Mouse (Mus musculus) hindbrain, embryonic 13.5 days (tissue): ENCODE measurements around the gene Lamb2. TPM values are rescaled to one million over a fixed set of nuclear protein-coding genes. Genes with fewer than 3 reads are reported as not detected.

Experiments
- ATAC-seq: fragments of 200-750 bp; cut with Nextera tagmentation; 2 replicates; pipeline ENCODE4 v1.8.0; 2017; ENCODE audit warnings: moderate TSS enrichment; ENCODE audit not compliant: low FRiP score
- H3K27ac ChIP-seq: fragments of 300-500 bp; sonication (generic); 2 replicates; pipeline ENCODE4 v1.5.1; 2015; ENCODE audit warnings: inconsistent platforms, mild to moderate bottlenecking, moderate library complexity
- H3K27me3 ChIP-seq: fragments of 300-500 bp; sonication (generic); 2 replicates; pipeline ENCODE4 v1.6.1; 2015; ENCODE audit warnings: mild to moderate bottlenecking, inconsistent platforms
- H3K36me3 ChIP-seq: fragments of 300-500 bp; sonication (generic); 2 replicates; pipeline ENCODE4 v1.6.1; 2015; ENCODE audit warnings: mild to moderate bottlenecking, inconsistent platforms
- H3K4me1 ChIP-seq: fragments of 300-500 bp; sonication (generic); replicated peaks from 2 replicates; pipeline ENCODE4 v1.6.1; 2015; ENCODE audit warnings: inconsistent platforms
- H3K4me2 ChIP-seq: fragments of 300-500 bp; sonication (generic); 2 replicates; pipeline ENCODE4 v1.6.1; 2015; ENCODE audit warnings: inconsistent platforms, mild to moderate bottlenecking, moderate library complexity
- H3K4me3 ChIP-seq: fragments of 300-500 bp; sonication (generic); 2 replicates; pipeline ENCODE4 v1.5.1; 2015; ENCODE audit warnings: mild to moderate bottlenecking, inconsistent platforms
- H3K9ac ChIP-seq: fragments of 300-500 bp; sonication (generic); 2 replicates; pipeline ENCODE4 v1.6.1; 2015; ENCODE audit warnings: mild to moderate bottlenecking, inconsistent platforms
- H3K9me3 ChIP-seq: fragments of 300-500 bp; sonication (generic); 2 replicates; pipeline ENCODE4 v1.6.1; 2016; ENCODE audit warnings: inconsistent platforms
- WGBS: fragments of 180-500 bp; shearing (Covaris S2); methylation state at CpG from one replicate; pipeline ENCODE4 v1.1.7; 2015; 5-methylcytosine and 5-hydroxymethylcytosine counted together
- polyA plus RNA-seq: library from polyadenylated mRNA; unstranded; fragments of >200 nt; fragmentation: Nextera tagmentation; extraction: Ambion mirVana; gene quantifications from 2 replicates; pipeline ENCODE4 v1.2.1, GENCODE M21; 2015

Lamb2 gene
- polyA plus RNA-seq, 1 experiment from 2014 or later = 21.6 TPM

- Histone ChIP-seq H3K27ac (no peak overlapping the region), H3K27me3 (0 out of 2 replicates have a peak, but pooled peaks cover 3% of the 10 kb centered on the region), H3K9me3 (no peaks in the 10 kb centered on the region), H3K36me3 (peaks cover 55% of the 10 kb centered on the region), H3K4me3 (no peak overlapping the region), H3K4me2 (no peak overlapping the region), H3K9ac (no peak overlapping the region), H3K4me1 (peaks cover 21% of the 10 kb centered on the region)
- WGBS = 98% methylated on average over 9 of the region's 9 CpGs
- ATAC-seq = no peak
Measured at GRCm38 (mm10) chr9:108463713-108464112, 15.8 kb upstream of the Lamb2 start.

GRCm38 (mm10) chr9:108466219-108466618 lies 13.3 kb upstream of the Lamb2 start:
- peaks cover 13% of the 10 kb centered on the region for H3K4me1 ChIP-seq
- WGBS = 97% methylated on average over 2 of the region's 2 CpGs

GRCm38 (mm10) chr9:108469430-108469829 lies 10.1 kb upstream of the Lamb2 start:
- H3K4me2 ChIP-seq = no peak overlapping the region
- H3K4me3 ChIP-seq = no peak overlapping the region
- no peaks in the 10 kb centered on the region for H3K4me1 ChIP-seq
- 81% methylated on average over 5 of the region's 5 CpGs for WGBS
- no peaks in the 10 kb centered on the region for H3K9me3 ChIP-seq
- H3K27me3 ChIP-seq = no peaks in the 10 kb centered on the region
- no peak overlapping the region for H3K27ac ChIP-seq
- ATAC-seq = no peak
- peaks cover 37% of the 10 kb centered on the region for H3K36me3 ChIP-seq
- no peak overlapping the region for H3K9ac ChIP-seq

More at GRCm38 (mm10) chr9:108466219-108466618, 13.3 kb upstream of the Lamb2 start:
- Histone ChIP-seq H3K36me3 (peaks cover 55% of the 10 kb centered on the region), H3K9me3 (no peaks in the 10 kb centered on the region), H3K4me3 (no peak overlapping the region), H3K4me2 (no peak overlapping the region), H3K9ac (no peak overlapping the region), H3K27me3 (no peaks in the 10 kb centered on the region), H3K27ac (no peak overlapping the region)
- no peak for ATAC-seq

GRCm38 (mm10) chr9:108469845-108470244 lies 9.7 kb upstream of the Lamb2 start:
- H3K9ac ChIP-seq = no peak overlapping the region
- H3K36me3 ChIP-seq = peaks cover 33% of the 10 kb centered on the region
- WGBS = 74% methylated on average over 4 of the region's 4 CpGs
- no peaks in the 10 kb centered on the region for H3K27me3 ChIP-seq
- H3K4me3 ChIP-seq = no peak overlapping the region
- H3K4me2 ChIP-seq = no peak overlapping the region
- H3K27ac ChIP-seq = no peak overlapping the region
- no peaks in the 10 kb centered on the region for H3K4me1 ChIP-seq
- H3K9me3 ChIP-seq = no peaks in the 10 kb centered on the region
- ATAC-seq = no peak

GRCm38 (mm10) chr9:108474528-108474927 lies 5.0 kb upstream of the Lamb2 start:
- H3K4me2 ChIP-seq = no peak overlapping the region
- H3K4me1 ChIP-seq = peaks cover 11% of the 10 kb centered on the region
- 100% methylated on average over 1 of the region's 1 CpGs for WGBS
- no peaks in the 10 kb centered on the region for H3K9me3 ChIP-seq
- H3K36me3 ChIP-seq = no peaks in the 10 kb centered on the region
- H3K9ac ChIP-seq = no peak overlapping the region
- no peaks in the 10 kb centered on the region for H3K27me3 ChIP-seq
- H3K27ac ChIP-seq = no peak overlapping the region
- no peak overlapping the region for H3K4me3 ChIP-seq
- no peak for ATAC-seq

- H3K4me3 ChIP-seq = peak overlapping the region; percentile 34
- ATAC-seq = peak; percentile 78; the same call in 1 of the 2 replicates
- peak overlapping the region; percentile 55 for H3K4me2 ChIP-seq
- peaks cover 23% of the 10 kb centered on the region for H3K4me1 ChIP-seq
- under 1% methylated on average over 20 of the region's 20 CpGs for WGBS
- H3K27ac ChIP-seq = peak overlapping the region; percentile 31; the same call in 1 of the 2 replicates
- H3K9ac ChIP-seq = peak overlapping the region; percentile 53; the same call in 1 of the 2 replicates
- H3K27me3 ChIP-seq = no peaks in the 10 kb centered on the region
- H3K9me3 ChIP-seq = no peaks in the 10 kb centered on the region
- no peaks in the 10 kb centered on the region for H3K36me3 ChIP-seq
Measured at GRCm38 (mm10) chr9:108478638-108479156, 839 bp upstream of the Lamb2 start.

- Histone ChIP-seq H3K36me3 (no peaks in the 10 kb centered on the region), H3K9ac (0 out of 2 replicates have a peak overlapping the region, but pooled peaks have one; percentile 29), H3K4me3 (peak overlapping the region; percentile 34; the same call in 1 of the 2 replicates), H3K4me2 (peak overlapping the region; percentile 55), H3K4me1 (peaks cover 23% of the 10 kb centered on the region), H3K27me3 (no peaks in the 10 kb centered on the region), H3K27ac (0 out of 2 replicates have a peak overlapping the region, but pooled peaks have one; percentile 20), H3K9me3 (no peaks in the 10 kb centered on the region)
- no peak for ATAC-seq
- 30% methylated on average over 11 of the region's 11 CpGs for WGBS
Measured at GRCm38 (mm10) chr9:108479241-108479640, 295 bp upstream of the Lamb2 start.

- H3K36me3 ChIP-seq = peaks cover 1% of the 10 kb centered on the region
- no peaks in the 10 kb centered on the region for H3K9me3 ChIP-seq
- H3K27ac ChIP-seq = no peak overlapping the region
- no peak overlapping the region for H3K9ac ChIP-seq
- ATAC-seq = no peak
- H3K4me3 ChIP-seq = no peak overlapping the region
- no peaks in the 10 kb centered on the region for H3K27me3 ChIP-seq
- H3K4me1 ChIP-seq = peaks cover 23% of the 10 kb centered on the region
- 94% methylated on average over 28 of the region's 28 CpGs for WGBS
- no peak overlapping the region for H3K4me2 ChIP-seq
Measured at GRCm38 (mm10) chr9:108480813-108481519, 1.4 kb downstream of the Lamb2 start.

- H3K36me3 ChIP-seq = peaks cover 8% of the 10 kb centered on the region
- no peaks in the 10 kb centered on the region for H3K9me3 ChIP-seq
- H3K4me2 ChIP-seq = no peak overlapping the region
- H3K4me1 ChIP-seq = peaks cover 23% of the 10 kb centered on the region
- no peak overlapping the region for H3K4me3 ChIP-seq
- ATAC-seq = no peak
- H3K27me3 ChIP-seq = no peaks in the 10 kb centered on the region
- H3K27ac ChIP-seq = no peak overlapping the region
- 91% methylated on average over 19 of the region's 19 CpGs for WGBS
- no peak overlapping the region for H3K9ac ChIP-seq
Measured at GRCm38 (mm10) chr9:108481520-108482210, 2.1 kb downstream of the Lamb2 start.

GRCm38 (mm10) chr9:108483051-108483790 lies 3.7 kb downstream of the Lamb2 start:
- ATAC-seq = no peak
- Histone ChIP-seq H3K9ac (no peak overlapping the region), H3K27ac (no peak overlapping the region), H3K4me3 (no peak overlapping the region), H3K9me3 (no peaks in the 10 kb centered on the region), H3K4me1 (peaks cover 23% of the 10 kb centered on the region), H3K4me2 (no peak overlapping the region), H3K36me3 (peaks cover 14% of the 10 kb centered on the region), H3K27me3 (no peaks in the 10 kb centered on the region)
- 93% methylated on average over 18 of the region's 18 CpGs for WGBS

- Histone ChIP-seq H3K4me2 (no peak overlapping the region), H3K27me3 (no peaks in the 10 kb centered on the region), H3K4me3 (no peak overlapping the region), H3K9ac (no peak overlapping the region), H3K27ac (no peak overlapping the region), H3K4me1 (peaks cover 17% of the 10 kb centered on the region), H3K36me3 (peaks cover 19% of the 10 kb centered on the region), H3K9me3 (no peaks in the 10 kb centered on the region)
- WGBS = 97% methylated on average over 15 of the region's 15 CpGs
- ATAC-seq = no peak
Measured at GRCm38 (mm10) chr9:108484021-108484420, 4.5 kb downstream of the Lamb2 start.

- H3K9me3 ChIP-seq = no peaks in the 10 kb centered on the region
- no peak overlapping the region for H3K4me2 ChIP-seq
- ATAC-seq = no peak
- peaks cover 11% of the 10 kb centered on the region for H3K4me1 ChIP-seq
- no peaks in the 10 kb centered on the region for H3K27me3 ChIP-seq
- no peak overlapping the region for H3K9ac ChIP-seq
- 94% methylated on average over 19 of the region's 19 CpGs for WGBS
- H3K27ac ChIP-seq = no peak overlapping the region
- H3K36me3 ChIP-seq = peaks cover 19% of the 10 kb centered on the region
- no peak overlapping the region for H3K4me3 ChIP-seq
Measured at GRCm38 (mm10) chr9:108485301-108485875, 5.9 kb downstream of the Lamb2 start.
